Mouse (Mus musculus) small intestine, adult 2 months (tissue): Measurements from ENCODE around the gene Isg20l2.

Experiments used
- CTCF ChIP-seq: fragments of 200-500 bp; IDR thresholded peaks from 2 replicates; pipeline ENCODE4 v1.5.1; 2012; ENCODE audit warnings: low read depth, mild to moderate bottlenecking, control low read depth, inconsistent platforms, low read length, moderate library complexity, mixed read lengths; ENCODE audit not compliant: insufficient replicate concordance, insufficient read length; ENCODE audit errors: extremely low read depth
- POLR2A ChIP-seq: fragments of 200-500 bp; IDR thresholded peaks from 2 replicates; pipeline ENCODE4 v1.6.1; 2012; ENCODE audit warnings: low read depth, mild to moderate bottlenecking, control low read depth, inconsistent platforms, low read length, moderate library complexity

- TF ChIP-seq CTCF (no peak), POLR2A (no peak)
Measured at GRCm38 (mm10) chr3:87947811-87948199, 17.7 kb downstream of the Isg20l2 start.
